12 mouse cellular contexts compared by ENCODE assay signal in genomic region chr11:115911632-115912376, GRCm38 (mm10). TPM values are rescaled to one million over a fixed set of nuclear protein-coding genes. Genes with fewer than 3 reads are reported as not detected.
DNase-seq lines count a peak whose midpoint lies in the region; ATAC-seq lines count a peak whose summit lies in the region.
"Had no signal": no experiment of that assay in that cellular context is flagged by ENCODE, and none has a peak within 500 bp of the region (broad histone marks: within the 10 kb centered on the region; RNA-seq: fewer than 3 reads in every experiment).

Gene Smim6, plus strand, starts transcription at chr11:115912017.

- H3K36me3 ChIP-seq in heart, embryonic 12.5 days, result peaks cover 41% of the 10 kb centered on the region

- H3K9ac ChIP-seq in heart, embryonic 12.5 days, result no peak within 1 kb of the TSS

- ATAC-seq in heart, embryonic 12.5 days (ENCODE audit: insufficient number of reproducible peaks, low FRiP score), result 0 out of 2 replicates have a peak, but pooled peaks have one; percentile 15
- ATAC-seq in monocyte, adult 5-6 weeks (replicated peaks; ENCODE audit: insufficient number of reproducible peaks, low FRiP score, low TSS enrichment, poor library complexity, severe bottlenecking), result no peak
- ATAC-seq: forebrain, embryonic 14.5 days had no signal

- H3K27ac ChIP-seq in heart, embryonic 12.5 days (ENCODE audit: poor library complexity, severe bottlenecking), result no peak within 1 kb of the TSS; the same call in 1 of the 2 replicates

- no peaks in the 10 kb centered on the region for H3K9me3 ChIP-seq in heart, embryonic 12.5 days (replicated peaks)

- no peaks in the 10 kb centered on the region for H3K27me3 ChIP-seq in heart, embryonic 12.5 days (replicated peaks)

- DNase-seq in heart, adult 9 months (ENCODE audit: low spot score in 2 of 2), result no peak
- peak; percentile 70 for DNase-seq in c-Kit-positive CD71-positive TER-119-positive erythroid progenitor cells, embryonic 14.5 days (ENCODE audit: low spot score)
- peak; percentile 67 to 87 for DNase-seq in kidney, postnatal 25 days
- DNase-seq in lung, postnatal 4 days, result peak; percentile 45 to 57
- DNase-seq in left cerebral cortex, adult 18-20 months (ENCODE audit: low spot score in 2 of 2), result no peak
- no peak for DNase-seq in layer of hippocampus, adult 9-11 months
- DNase-seq: retina, postnatal 1 day had no signal

- H3K4me2 ChIP-seq in heart, embryonic 12.5 days, result no peak within 1 kb of the TSS

- no peaks in the 10 kb centered on the region for H3K4me1 ChIP-seq in heart, embryonic 12.5 days (replicated peaks)

- WGBS in heart, embryonic 12.5 days, result 71% methylated on average over 11 of the region's 11 CpGs

- H3K4me3 ChIP-seq in heart, embryonic 12.5 days, result no peak within 1 kb of the TSS

RNA-seq across cellular contexts. Expression of gene Smim6, which starts in this region (rescaled TPM):
- polyA plus RNA-seq in heart, embryonic 12.5 days (2016; fragmentation: Nextera tagmentation; extraction: Ambion mirVana), result 0.77 and 1.8 TPM in 2 replicates
- 0.49 TPM in 1 of 3 replicates, not detected in the others for total RNA-seq in monocyte, adult 5-6 weeks (2017)
- not detected for total RNA-seq in left cerebral cortex, adult 18-20 months (2021)
- total RNA-seq: left cerebral cortex, postnatal 36 days had no signal
- polyA plus RNA-seq: brain, embryonic 14.5 days had no signal

Comparison
In these comparisons a context has a peak if more than half of its experiments do, and no peak if none do; other contexts are left out.
1. DNase-seq: peak in c-Kit-positive CD71-positive TER-119-positive erythroid progenitor cells, embryonic 14.5 days (single experiment), kidney, postnatal 25 days (2 of 2) and lung, postnatal 4 days (2 of 2); none in heart, adult 9 months (0 of 2), left cerebral cortex, adult 18-20 months (0 of 2) and layer of hippocampus, adult 9-11 months (single experiment).